Mouse (Mus musculus): ENCODE results near the gene Abhd5. TPM values are rescaled to one million over a fixed set of nuclear protein-coding genes. Genes with fewer than 3 reads are reported as not detected.

The Abhd5 gene
- polyA plus RNA-seq, 1 experiment from 2014 or later = 20.9 TPM

DNA sequence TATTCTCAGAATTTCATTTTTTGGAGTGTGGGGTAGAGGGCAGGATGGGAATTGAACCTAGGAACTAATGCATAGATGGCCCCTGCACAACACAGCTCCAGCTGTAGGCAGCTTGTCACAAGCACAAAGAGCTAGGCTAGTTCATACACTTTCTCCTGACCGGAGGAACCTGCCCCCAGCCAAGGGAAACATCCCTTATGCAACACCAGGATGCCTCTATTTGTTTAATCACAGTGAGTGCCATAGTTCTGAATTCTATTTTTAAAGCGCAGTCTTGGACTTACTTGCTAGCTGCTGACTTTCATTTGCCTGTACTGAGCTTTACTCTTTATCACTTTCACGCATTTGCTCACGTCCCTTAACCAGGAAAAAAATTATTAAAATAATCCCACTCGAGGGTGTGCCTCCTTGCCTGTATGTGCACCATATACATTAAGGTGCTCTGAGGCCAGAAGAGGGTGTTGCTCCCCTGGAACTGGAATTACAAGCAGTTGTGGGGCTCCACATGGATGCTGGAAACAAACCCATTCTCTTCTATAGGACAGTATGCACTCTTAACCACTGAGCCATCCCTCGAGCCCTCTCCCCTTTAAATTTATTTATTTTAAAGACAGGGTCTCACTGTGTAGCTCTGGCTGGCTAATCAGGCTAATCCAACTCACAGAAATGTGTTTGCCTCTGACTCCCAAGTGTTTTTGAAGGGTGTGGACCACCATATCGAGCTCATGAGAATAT is 845 bp upstream of the Abhd5 start:
- H3K9me3 ChIP-seq (replicated peaks) = no peaks in the 10 kb centered on the region
- peak overlapping the region; percentile 77 for H3K4me2 ChIP-seq
- H3K36me3 ChIP-seq = no peaks in the 10 kb centered on the region
- H3K27me3 ChIP-seq = no peaks in the 10 kb centered on the region
- no peak for ATAC-seq (replicated peaks; ENCODE audit: low FRiP score)
- no peak overlapping the region for H3K27ac ChIP-seq
- no peak overlapping the region for H3K9ac ChIP-seq
- 0 out of 2 replicates have a peak, but pooled peaks cover 3% of the 10 kb centered on the region for H3K4me1 ChIP-seq
- peak overlapping the region; percentile 76 for H3K4me3 ChIP-seq (replicated peaks)
- WGBS = 75% methylated on average over 7 of the region's 7 CpGs

- Histone ChIP-seq H3K4me2 (peak overlapping the region; percentile 77), H3K27ac (peak overlapping the region; percentile 72), H3K27me3 (no peaks in the 10 kb centered on the region), H3K36me3 (no peaks in the 10 kb centered on the region), H3K4me3 (replicated peaks) (peak overlapping the region; percentile 76), H3K9me3 (replicated peaks) (no peaks in the 10 kb centered on the region), H3K9ac (peak overlapping the region; percentile 66), H3K4me1 (0 out of 2 replicates have a peak, but pooled peaks cover 3% of the 10 kb centered on the region)
- under 1% methylated on average over 30 of the region's 30 CpGs for WGBS
- peak; percentile 68 for ATAC-seq (replicated peaks; ENCODE audit: low FRiP score)
These were observed 601 bp downstream of the Abhd5 start for GRCm38 (mm10) chr9:122352025-122352392.

GRCm38 (mm10) chr9:122352911-122353310 is 1.5 kb downstream of the Abhd5 start:
- no peak for ATAC-seq (replicated peaks; ENCODE audit: low FRiP score)
- Histone ChIP-seq H3K4me1 (0 out of 2 replicates have a peak, but pooled peaks cover 3% of the 10 kb centered on the region), H3K27me3 (no peaks in the 10 kb centered on the region), H3K36me3 (no peaks in the 10 kb centered on the region), H3K4me3 (replicated peaks) (no peak overlapping the region), H3K9me3 (replicated peaks) (no peaks in the 10 kb centered on the region), H3K4me2 (no peak overlapping the region), H3K27ac (no peak overlapping the region), H3K9ac (no peak overlapping the region)
- WGBS = 80% methylated on average over 4 of the region's 4 CpGs

DNA sequence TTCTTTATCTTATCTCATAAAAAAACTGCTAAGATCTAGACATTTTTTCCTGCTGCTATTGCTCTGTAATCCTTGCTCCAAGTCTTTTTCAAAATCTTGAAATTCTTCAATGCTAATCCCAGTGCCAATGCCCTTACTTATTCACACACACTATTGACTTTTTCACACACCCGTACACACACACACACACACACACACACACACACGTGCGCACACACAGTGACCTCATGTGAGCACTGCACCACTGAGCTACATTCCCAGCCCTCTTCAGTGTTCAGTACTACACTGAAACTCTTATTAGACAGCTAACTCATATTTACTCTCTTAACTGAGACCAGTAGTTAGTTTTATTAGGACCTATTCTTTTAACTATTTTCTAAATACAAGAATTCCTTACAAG is 2.8 kb downstream of the Abhd5 start:
- Histone ChIP-seq H3K4me3 (replicated peaks) (no peak overlapping the region), H3K4me1 (0 out of 2 replicates have a peak, but pooled peaks cover 3% of the 10 kb centered on the region), H3K36me3 (no peaks in the 10 kb centered on the region), H3K27me3 (no peaks in the 10 kb centered on the region), H3K9me3 (replicated peaks) (no peaks in the 10 kb centered on the region), H3K9ac (no peak overlapping the region), H3K27ac (no peak overlapping the region), H3K4me2 (no peak overlapping the region)
- 90% methylated on average over 3 of the region's 3 CpGs for WGBS
- ATAC-seq (replicated peaks; ENCODE audit: low FRiP score) = no peak

DNA sequence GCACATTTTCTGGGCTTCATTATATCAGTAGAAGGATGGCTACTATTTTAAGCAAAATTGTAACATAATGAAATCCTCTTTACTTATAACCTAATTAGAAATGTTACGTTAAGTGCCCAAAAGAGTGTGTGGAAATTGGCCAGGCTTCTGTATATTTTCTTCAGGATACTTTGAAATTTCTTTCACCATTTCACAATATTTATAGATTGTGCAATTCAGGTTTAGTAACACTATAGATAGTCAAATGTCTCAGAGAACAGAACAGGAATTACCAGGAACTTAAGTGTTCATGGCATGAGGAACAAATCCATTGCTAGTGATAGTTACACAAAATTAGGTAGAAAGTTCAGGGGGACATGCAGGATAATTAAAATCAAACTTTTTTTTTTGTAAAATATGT is 5.7 kb downstream of the Abhd5 start:
- Histone ChIP-seq H3K4me3 (replicated peaks) (no peak overlapping the region), H3K4me1 (0 out of 2 replicates have a peak, but pooled peaks cover 3% of the 10 kb centered on the region), H3K27me3 (no peaks in the 10 kb centered on the region), H3K27ac (no peak overlapping the region), H3K9me3 (replicated peaks) (no peaks in the 10 kb centered on the region), H3K4me2 (no peak overlapping the region), H3K36me3 (no peaks in the 10 kb centered on the region), H3K9ac (no peak overlapping the region)
- 89% methylated on average over 1 of the region's 1 CpGs for WGBS
- ATAC-seq (replicated peaks; ENCODE audit: low FRiP score) = no peak

DNA sequence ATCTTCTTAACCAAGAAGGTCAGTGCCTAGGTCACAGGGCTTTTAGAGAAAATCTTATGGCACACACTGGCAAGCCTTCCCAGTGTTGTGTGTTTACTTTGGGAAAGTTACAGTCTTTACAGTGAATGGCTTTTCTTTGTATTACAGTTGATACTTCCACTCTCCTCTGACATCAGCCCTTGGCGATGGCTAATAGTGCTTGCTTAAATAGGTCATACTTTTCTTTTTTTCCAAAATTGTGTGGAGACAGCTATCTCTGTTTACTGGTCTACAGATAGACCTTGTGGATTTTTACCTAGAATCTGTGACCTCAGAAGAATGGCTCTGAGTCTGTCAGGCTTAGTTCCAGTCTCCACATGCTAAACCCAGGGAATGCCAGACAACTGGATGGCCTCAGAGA is 6.2 kb downstream of the Abhd5 start:
- WGBS = 87% methylated on average over 1 of the region's 1 CpGs
- H3K27ac ChIP-seq = no peak overlapping the region

GRCm38 (mm10) chr9:122364171-122364570 is 12.8 kb downstream of the Abhd5 start:
- H3K4me1 ChIP-seq = no peaks in the 10 kb centered on the region
- no peaks in the 10 kb centered on the region for H3K27me3 ChIP-seq
- no peak for ATAC-seq (replicated peaks; ENCODE audit: low FRiP score)
- no peak overlapping the region for H3K9ac ChIP-seq
- H3K36me3 ChIP-seq = 0 out of 2 replicates have a peak, but pooled peaks cover 4% of the 10 kb centered on the region
- H3K4me2 ChIP-seq = no peak overlapping the region
- H3K27ac ChIP-seq = no peak overlapping the region
- H3K4me3 ChIP-seq (replicated peaks) = no peak overlapping the region
- H3K9me3 ChIP-seq (replicated peaks) = no peaks in the 10 kb centered on the region
- WGBS = 68% methylated on average over 1 of the region's 1 CpGs

More for the DNA sequence above, 6.2 kb downstream of the Abhd5 start:
- Histone ChIP-seq H3K9ac (no peak overlapping the region), H3K4me2 (no peak overlapping the region), H3K9me3 (replicated peaks) (no peaks in the 10 kb centered on the region), H3K36me3 (no peaks in the 10 kb centered on the region), H3K4me3 (replicated peaks) (no peak overlapping the region), H3K4me1 (0 out of 2 replicates have a peak, but pooled peaks cover 3% of the 10 kb centered on the region), H3K27me3 (no peaks in the 10 kb centered on the region)
- ATAC-seq (replicated peaks; ENCODE audit: low FRiP score) = no peak

- Histone ChIP-seq H3K9me3 (replicated peaks) (no peaks in the 10 kb centered on the region), H3K4me2 (no peak overlapping the region), H3K27me3 (no peaks in the 10 kb centered on the region), H3K4me3 (replicated peaks) (no peak overlapping the region), H3K4me1 (0 out of 2 replicates have a peak, but pooled peaks cover 4% of the 10 kb centered on the region), H3K27ac (no peak overlapping the region), H3K9ac (no peak overlapping the region), H3K36me3 (0 out of 2 replicates have a peak, but pooled peaks cover 4% of the 10 kb centered on the region)
- 96% methylated on average over 6 of the region's 6 CpGs for WGBS
- no peak for ATAC-seq (replicated peaks; ENCODE audit: low FRiP score)
These were observed 18.9 kb downstream of the Abhd5 start for GRCm38 (mm10) chr9:122370292-122370794.

DNA sequence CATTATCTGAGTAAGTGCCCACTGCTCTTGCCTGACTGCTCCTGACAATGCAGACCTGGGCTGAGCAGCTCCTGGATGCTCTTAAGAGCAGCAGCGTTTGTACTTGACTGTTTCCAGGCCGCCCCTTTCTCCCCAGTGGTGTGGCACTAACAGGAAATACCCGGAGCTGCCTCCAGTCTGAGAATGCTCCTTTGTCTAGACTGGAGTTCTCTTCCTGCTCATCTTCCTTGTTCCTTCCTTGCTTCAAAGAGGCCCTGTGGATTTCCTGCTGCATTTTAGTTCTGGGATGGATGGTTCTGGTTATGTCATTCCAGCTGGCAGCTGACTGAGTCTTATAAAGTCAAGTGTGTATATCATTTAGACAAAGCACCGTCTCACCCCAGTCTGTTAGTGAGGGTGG is 21.1 kb downstream of the Abhd5 start:
- Histone ChIP-seq H3K9me3 (replicated peaks) (no peaks in the 10 kb centered on the region), H3K36me3 (0 out of 2 replicates have a peak, but pooled peaks cover 4% of the 10 kb centered on the region), H3K4me1 (0 out of 2 replicates have a peak, but pooled peaks cover 4% of the 10 kb centered on the region), H3K4me2 (no peak overlapping the region), H3K27ac (no peak overlapping the region), H3K9ac (no peak overlapping the region), H3K4me3 (replicated peaks) (no peak overlapping the region), H3K27me3 (no peaks in the 10 kb centered on the region)
- ATAC-seq (replicated peaks; ENCODE audit: low FRiP score) = no peak
- WGBS = 21% methylated on average over 4 of the region's 4 CpGs

GRCm38 (mm10) chr9:122372991-122373390 is 21.6 kb downstream of the Abhd5 start:
- Histone ChIP-seq H3K9ac (no peak overlapping the region), H3K9me3 (replicated peaks) (no peaks in the 10 kb centered on the region), H3K4me2 (no peak overlapping the region), H3K4me3 (replicated peaks) (no peak overlapping the region), H3K27ac (no peak overlapping the region), H3K4me1 (0 out of 2 replicates have a peak, but pooled peaks cover 4% of the 10 kb centered on the region), H3K36me3 (peaks cover 3% of the 10 kb centered on the region), H3K27me3 (no peaks in the 10 kb centered on the region)
- 62% methylated on average over 1 of the region's 1 CpGs for WGBS
- no peak for ATAC-seq (replicated peaks; ENCODE audit: low FRiP score)

DNA sequence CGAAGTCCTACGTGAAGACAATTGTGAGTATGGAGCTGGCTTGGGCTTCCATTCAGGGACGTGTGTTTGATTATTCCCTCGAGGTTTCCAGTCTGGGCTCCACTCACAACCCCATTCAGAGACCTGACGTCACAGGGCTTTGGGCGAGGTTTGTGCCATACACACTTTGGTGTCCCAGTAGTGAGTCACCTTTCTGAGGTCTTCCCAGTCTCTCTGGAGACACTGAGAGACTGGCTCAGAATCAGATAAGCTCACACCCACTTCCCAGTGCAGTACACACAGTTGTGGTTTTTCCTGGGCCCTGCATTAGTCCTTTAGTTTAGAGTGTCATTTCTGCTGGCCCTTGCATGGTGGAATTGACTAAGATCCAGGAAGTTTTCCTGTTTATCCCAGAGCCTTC is 27.6 kb downstream of the Abhd5 start:
- Histone ChIP-seq H3K36me3 (peaks cover 18% of the 10 kb centered on the region), H3K4me1 (no peaks in the 10 kb centered on the region)
- WGBS = 90% methylated on average over 6 of the region's 6 CpGs

DNA sequence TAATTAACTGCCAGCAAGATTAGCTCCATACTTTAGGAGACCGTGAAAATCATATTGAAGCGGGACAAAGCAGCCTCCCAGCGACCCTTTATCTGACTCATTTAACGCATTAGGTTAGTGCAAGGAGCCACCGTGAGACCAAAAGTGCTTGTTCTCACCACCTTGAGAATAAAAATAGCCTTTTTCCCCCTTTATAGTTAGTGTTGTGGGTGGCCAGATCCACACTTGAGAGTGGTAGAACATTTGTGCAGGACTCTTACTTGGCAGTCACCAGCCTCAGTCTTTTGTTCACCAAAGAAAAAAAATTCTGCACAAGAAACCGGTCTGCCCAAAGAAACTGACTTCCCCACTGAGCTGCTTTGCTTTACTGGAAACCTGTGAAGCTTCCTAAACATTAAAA is 29.6 kb downstream of the Abhd5 start:
- no peak overlapping the region for H3K9ac ChIP-seq
- H3K27ac ChIP-seq = no peak overlapping the region
- H3K4me2 ChIP-seq = no peak overlapping the region
- no peaks in the 10 kb centered on the region for H3K9me3 ChIP-seq (replicated peaks)
- no peak overlapping the region for H3K4me3 ChIP-seq (replicated peaks)
- H3K27me3 ChIP-seq = no peaks in the 10 kb centered on the region
- ATAC-seq (replicated peaks; ENCODE audit: low FRiP score) = no peak
- H3K36me3 ChIP-seq = peaks cover 23% of the 10 kb centered on the region
- no peaks in the 10 kb centered on the region for H3K4me1 ChIP-seq
- 64% methylated on average over 6 of the region's 6 CpGs for WGBS

More for the DNA sequence above, 27.6 kb downstream of the Abhd5 start:
- H3K27ac ChIP-seq = no peak overlapping the region
- no peaks in the 10 kb centered on the region for H3K27me3 ChIP-seq
- no peak overlapping the region for H3K4me2 ChIP-seq
- H3K4me3 ChIP-seq (replicated peaks) = no peak overlapping the region
- no peak for ATAC-seq (replicated peaks; ENCODE audit: low FRiP score)
- no peaks in the 10 kb centered on the region for H3K9me3 ChIP-seq (replicated peaks)
- H3K9ac ChIP-seq = no peak overlapping the region

Measured in kidney, embryonic 15.5 days (tissue).